Mouse (Mus musculus) neural tube, embryonic 12.5 days (tissue): ENCODE measurements around the gene Uba52. TPM values are rescaled to one million over a fixed set of nuclear protein-coding genes. Genes with fewer than 3 reads are reported as not detected.
A peak's percentile ranks its signal among the peaks of the same experiment; 100 is the strongest.

Experiments
- ATAC-seq: fragments of 200-750 bp; cut with Nextera tagmentation; 2 replicates; pipeline ENCODE4 v1.8.0; 2017; ENCODE audit warnings: low read depth, mild to moderate bottlenecking, moderate TSS enrichment, moderate library complexity; ENCODE audit not compliant: low FRiP score
- H3K27ac ChIP-seq: fragments of 300-500 bp; sonication (generic); 2 replicates; pipeline ENCODE4 v1.5.1; 2016
- H3K27me3 ChIP-seq: fragments of 300-500 bp; sonication (generic); replicated peaks from 2 replicates; pipeline ENCODE4 v1.6.1; 2016; ENCODE audit warnings: mild to moderate bottlenecking
- H3K36me3 ChIP-seq: fragments of 300-500 bp; sonication (generic); 2 replicates; pipeline ENCODE4 v1.6.1; 2016; ENCODE audit warnings: mild to moderate bottlenecking
- H3K4me1 ChIP-seq: fragments of 300-500 bp; sonication (generic); 2 replicates; pipeline ENCODE4 v1.6.1; 2016
- H3K4me2 ChIP-seq: fragments of 300-500 bp; sonication (generic); replicated peaks from 2 replicates; pipeline ENCODE4 v1.6.1; 2016; ENCODE audit warnings: mild to moderate bottlenecking
- H3K4me3 ChIP-seq: fragments of 300-500 bp; sonication (generic); 2 replicates; pipeline ENCODE4 v1.5.1; 2016
- H3K9ac ChIP-seq: fragments of 300-500 bp; sonication (generic); 2 replicates; pipeline ENCODE4 v1.6.1; 2016; ENCODE audit warnings: mild to moderate bottlenecking
- H3K9me3 ChIP-seq: fragments of 300-500 bp; sonication (generic); 2 replicates; pipeline ENCODE4 v1.6.1; 2016; ENCODE audit warnings: mild to moderate bottlenecking
- WGBS: fragments of 180-500 bp; shearing (Covaris S2); methylation state at CpG from one replicate; pipeline ENCODE4 v1.1.7; 2016; 5-methylcytosine and 5-hydroxymethylcytosine counted together
- polyA plus RNA-seq: library from polyadenylated mRNA; unstranded; fragments of >200 nt; fragmentation: Nextera tagmentation; extraction: Ambion mirVana; gene quantifications from 2 replicates; pipeline ENCODE4 v1.2.1, GENCODE M21; 2016

The Uba52 gene
- polyA plus RNA-seq = 766 and 781 TPM in 2 replicates

GRCm38 (mm10) chr8:70510228-70510915, at the start of gene Uba52:
TSS of gene Uba52 (minus strand) at chr8:70510801.
- no peaks in the 10 kb centered on the region for H3K27me3 ChIP-seq
- H3K9me3 ChIP-seq = no peaks in the 10 kb centered on the region
- H3K4me2 ChIP-seq = peak within 1 kb of the TSS; percentile 90
- peak within 1 kb of the TSS; percentile 98 for H3K4me3 ChIP-seq
- peak within 1 kb of the TSS; percentile 85 for H3K27ac ChIP-seq
- WGBS = 1% methylated on average over 73 of the region's 74 CpGs
- ATAC-seq = peak; percentile 77
- peaks cover 31% of the 10 kb centered on the region for H3K4me1 ChIP-seq
- peaks cover 38% of the 10 kb centered on the region for H3K36me3 ChIP-seq
- H3K9ac ChIP-seq = peak within 1 kb of the TSS; percentile 97

GRCm38 (mm10) chr8:70560096-70560495, 49.5 kb upstream of the Uba52 start:
- H3K36me3 ChIP-seq = 0 out of 2 replicates have a peak, but pooled peaks cover under 1% of the 10 kb centered on the region
- H3K27me3 ChIP-seq = no peaks in the 10 kb centered on the region
- WGBS = 82% methylated on average over 2 of the region's 2 CpGs
- no peak for ATAC-seq
- H3K4me3 ChIP-seq = no peak overlapping the region
- H3K4me1 ChIP-seq = 0 out of 2 replicates have a peak, but pooled peaks cover 11% of the 10 kb centered on the region
- no peak overlapping the region for H3K4me2 ChIP-seq
- no peaks in the 10 kb centered on the region for H3K9me3 ChIP-seq
- H3K27ac ChIP-seq = no peak overlapping the region
- H3K9ac ChIP-seq = no peak overlapping the region

- Histone ChIP-seq H3K4me3 (no peak overlapping the region), H3K36me3 (0 out of 2 replicates have a peak, but pooled peaks cover 4% of the 10 kb centered on the region), H3K9ac (no peak overlapping the region), H3K27ac (no peak overlapping the region), H3K4me2 (no peak overlapping the region), H3K4me1 (0 out of 2 replicates have a peak, but pooled peaks cover 7% of the 10 kb centered on the region), H3K9me3 (no peaks in the 10 kb centered on the region), H3K27me3 (no peaks in the 10 kb centered on the region)
- WGBS = 84% methylated on average over 3 of the region's 3 CpGs
- no peak for ATAC-seq
Measured at GRCm38 (mm10) chr8:70558983-70559382, 48.4 kb upstream of the Uba52 start.

- Histone ChIP-seq H3K9ac (no peak overlapping the region), H3K4me3 (no peak overlapping the region), H3K4me1 (0 out of 2 replicates have a peak, but pooled peaks cover 7% of the 10 kb centered on the region), H3K4me2 (no peak overlapping the region), H3K9me3 (no peaks in the 10 kb centered on the region), H3K27me3 (no peaks in the 10 kb centered on the region), H3K36me3 (0 out of 2 replicates have a peak, but pooled peaks cover 4% of the 10 kb centered on the region), H3K27ac (no peak overlapping the region)
- WGBS = 75% methylated on average over 4 of the region's 4 CpGs
- ATAC-seq = no peak
Measured at GRCm38 (mm10) chr8:70558334-70558733, 47.7 kb upstream of the Uba52 start.

- Histone ChIP-seq H3K9ac (no peak overlapping the region), H3K4me3 (no peak overlapping the region), H3K4me1 (no peaks in the 10 kb centered on the region), H3K9me3 (no peaks in the 10 kb centered on the region), H3K4me2 (no peak overlapping the region), H3K27me3 (no peaks in the 10 kb centered on the region), H3K27ac (no peak overlapping the region), H3K36me3 (0 out of 2 replicates have a peak, but pooled peaks cover 4% of the 10 kb centered on the region)
- ATAC-seq = no peak
- 86% methylated on average over 4 of the region's 4 CpGs for WGBS
Measured at GRCm38 (mm10) chr8:70555079-70555747, 44.6 kb upstream of the Uba52 start.

- H3K36me3 ChIP-seq = 0 out of 2 replicates have a peak, but pooled peaks cover 4% of the 10 kb centered on the region
- no peak overlapping the region for H3K9ac ChIP-seq
- no peaks in the 10 kb centered on the region for H3K27me3 ChIP-seq
- no peak overlapping the region for H3K4me2 ChIP-seq
- H3K4me1 ChIP-seq = no peaks in the 10 kb centered on the region
- ATAC-seq = no peak
- no peak overlapping the region for H3K27ac ChIP-seq
- H3K9me3 ChIP-seq = no peaks in the 10 kb centered on the region
- H3K4me3 ChIP-seq = no peak overlapping the region
Measured at GRCm38 (mm10) chr8:70553740-70554139, 43.1 kb upstream of the Uba52 start.

GRCm38 (mm10) chr8:70552836-70553235, 42.2 kb upstream of the Uba52 start:
- no peak overlapping the region for H3K4me3 ChIP-seq
- 65% methylated on average over 1 of the region's 1 CpGs for WGBS
- no peaks in the 10 kb centered on the region for H3K9me3 ChIP-seq
- 0 out of 2 replicates have a peak, but pooled peaks cover 4% of the 10 kb centered on the region for H3K36me3 ChIP-seq
- H3K4me1 ChIP-seq = no peaks in the 10 kb centered on the region
- no peaks in the 10 kb centered on the region for H3K27me3 ChIP-seq
- ATAC-seq = no peak
- H3K9ac ChIP-seq = no peak overlapping the region
- H3K4me2 ChIP-seq = no peak overlapping the region
- H3K27ac ChIP-seq = no peak overlapping the region

- no peaks in the 10 kb centered on the region for H3K27me3 ChIP-seq
- H3K36me3 ChIP-seq = 0 out of 2 replicates have a peak, but pooled peaks cover 4% of the 10 kb centered on the region
- no peak for ATAC-seq
- no peaks in the 10 kb centered on the region for H3K9me3 ChIP-seq
- no peak overlapping the region for H3K9ac ChIP-seq
- H3K4me1 ChIP-seq = no peaks in the 10 kb centered on the region
- H3K27ac ChIP-seq = no peak overlapping the region
- no peak overlapping the region for H3K4me2 ChIP-seq
- no peak overlapping the region for H3K4me3 ChIP-seq
- WGBS = 79% methylated on average over 3 of the region's 3 CpGs
Measured at GRCm38 (mm10) chr8:70551558-70552161, 41.1 kb upstream of the Uba52 start.

GRCm38 (mm10) chr8:70549412-70550184, 39.0 kb upstream of the Uba52 start:
- Histone ChIP-seq H3K36me3 (no peaks in the 10 kb centered on the region), H3K4me3 (no peak overlapping the region), H3K9me3 (no peaks in the 10 kb centered on the region), H3K27me3 (no peaks in the 10 kb centered on the region), H3K9ac (no peak overlapping the region), H3K27ac (no peak overlapping the region), H3K4me2 (no peak overlapping the region), H3K4me1 (no peaks in the 10 kb centered on the region)
- 92% methylated on average over 10 of the region's 10 CpGs for WGBS
- ATAC-seq = no peak

GRCm38 (mm10) chr8:70547762-70548161, 37.2 kb upstream of the Uba52 start:
- Histone ChIP-seq H3K27ac (no peak overlapping the region), H3K4me1 (no peaks in the 10 kb centered on the region; the same call in 1 of the 2 replicates), H3K27me3 (no peaks in the 10 kb centered on the region), H3K9ac (no peak overlapping the region), H3K36me3 (no peaks in the 10 kb centered on the region), H3K4me3 (no peak overlapping the region), H3K4me2 (no peak overlapping the region), H3K9me3 (no peaks in the 10 kb centered on the region)
- ATAC-seq = no peak
- WGBS = 93% methylated on average over 6 of the region's 6 CpGs

GRCm38 (mm10) chr8:70546412-70546811, 35.8 kb upstream of the Uba52 start:
- Histone ChIP-seq H3K9me3 (no peaks in the 10 kb centered on the region), H3K9ac (no peak overlapping the region), H3K27ac (no peak overlapping the region), H3K36me3 (no peaks in the 10 kb centered on the region), H3K4me2 (no peak overlapping the region), H3K4me3 (no peak overlapping the region), H3K27me3 (no peaks in the 10 kb centered on the region), H3K4me1 (peaks cover 5% of the 10 kb centered on the region)
- WGBS = 87% methylated on average over 4 of the region's 4 CpGs
- no peak for ATAC-seq
